Mouse (Mus musculus) neural tube, embryonic 12.5 days (tissue): Measurements from ENCODE around the gene Sost. TPM values are rescaled to one million over a fixed set of nuclear protein-coding genes. Genes with fewer than 3 reads are reported as not detected.
A peak's percentile ranks its signal among the peaks of the same experiment; 100 is the strongest.

Source experiments
- ATAC-seq: fragments of 200-750 bp; cut with Nextera tagmentation; 2 replicates; pipeline ENCODE4 v1.8.0; 2017; ENCODE audit warnings: low read depth, mild to moderate bottlenecking, moderate TSS enrichment, moderate library complexity; ENCODE audit not compliant: low FRiP score
- H3K27ac ChIP-seq: fragments of 300-500 bp; sonication (generic); 2 replicates; pipeline ENCODE4 v1.5.1; 2016
- H3K27me3 ChIP-seq: fragments of 300-500 bp; sonication (generic); replicated peaks from 2 replicates; pipeline ENCODE4 v1.6.1; 2016; ENCODE audit warnings: mild to moderate bottlenecking
- H3K36me3 ChIP-seq: fragments of 300-500 bp; sonication (generic); 2 replicates; pipeline ENCODE4 v1.6.1; 2016; ENCODE audit warnings: mild to moderate bottlenecking
- H3K4me1 ChIP-seq: fragments of 300-500 bp; sonication (generic); 2 replicates; pipeline ENCODE4 v1.6.1; 2016
- H3K4me2 ChIP-seq: fragments of 300-500 bp; sonication (generic); replicated peaks from 2 replicates; pipeline ENCODE4 v1.6.1; 2016; ENCODE audit warnings: mild to moderate bottlenecking
- H3K4me3 ChIP-seq: fragments of 300-500 bp; sonication (generic); 2 replicates; pipeline ENCODE4 v1.5.1; 2016
- H3K9ac ChIP-seq: fragments of 300-500 bp; sonication (generic); 2 replicates; pipeline ENCODE4 v1.6.1; 2016; ENCODE audit warnings: mild to moderate bottlenecking
- H3K9me3 ChIP-seq: fragments of 300-500 bp; sonication (generic); 2 replicates; pipeline ENCODE4 v1.6.1; 2016; ENCODE audit warnings: mild to moderate bottlenecking
- WGBS: fragments of 180-500 bp; shearing (Covaris S2); methylation state at CpG from one replicate; pipeline ENCODE4 v1.1.7; 2016; 5-methylcytosine and 5-hydroxymethylcytosine counted together
- polyA plus RNA-seq: library from polyadenylated mRNA; unstranded; fragments of >200 nt; fragmentation: Nextera tagmentation; extraction: Ambion mirVana; gene quantifications from 2 replicates; pipeline ENCODE4 v1.2.1, GENCODE M21; 2016

The Sost gene
- polyA plus RNA-seq, 1 experiment from 2014 or later: 0.20 TPM

DNA sequence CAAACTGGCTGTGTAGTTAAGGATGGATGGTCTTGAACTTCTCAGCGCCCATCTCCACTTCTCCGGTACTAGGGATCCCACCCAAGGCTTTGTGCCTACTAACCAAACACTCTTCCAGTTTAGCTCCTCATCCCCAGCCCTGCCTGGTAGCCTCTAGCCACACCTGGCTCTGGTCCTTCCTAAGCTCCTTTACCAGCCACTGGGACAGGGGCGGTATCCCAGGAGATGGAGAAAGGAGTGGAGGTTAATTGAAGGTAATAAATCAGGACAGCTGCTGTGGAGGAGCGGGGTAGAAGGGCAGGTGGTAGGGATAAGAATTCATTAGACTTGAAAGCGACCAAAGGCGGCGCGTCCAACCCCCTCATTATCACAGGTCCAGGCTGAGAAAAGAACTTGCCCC, 2.2 kb downstream of the Sost start:
- Histone ChIP-seq H3K4me2 (peak overlapping the region; percentile 91), H3K27me3 (peaks cover 73% of the 10 kb centered on the region)
- peak; percentile 37; the same call in 1 of the 2 replicates for ATAC-seq

DNA sequence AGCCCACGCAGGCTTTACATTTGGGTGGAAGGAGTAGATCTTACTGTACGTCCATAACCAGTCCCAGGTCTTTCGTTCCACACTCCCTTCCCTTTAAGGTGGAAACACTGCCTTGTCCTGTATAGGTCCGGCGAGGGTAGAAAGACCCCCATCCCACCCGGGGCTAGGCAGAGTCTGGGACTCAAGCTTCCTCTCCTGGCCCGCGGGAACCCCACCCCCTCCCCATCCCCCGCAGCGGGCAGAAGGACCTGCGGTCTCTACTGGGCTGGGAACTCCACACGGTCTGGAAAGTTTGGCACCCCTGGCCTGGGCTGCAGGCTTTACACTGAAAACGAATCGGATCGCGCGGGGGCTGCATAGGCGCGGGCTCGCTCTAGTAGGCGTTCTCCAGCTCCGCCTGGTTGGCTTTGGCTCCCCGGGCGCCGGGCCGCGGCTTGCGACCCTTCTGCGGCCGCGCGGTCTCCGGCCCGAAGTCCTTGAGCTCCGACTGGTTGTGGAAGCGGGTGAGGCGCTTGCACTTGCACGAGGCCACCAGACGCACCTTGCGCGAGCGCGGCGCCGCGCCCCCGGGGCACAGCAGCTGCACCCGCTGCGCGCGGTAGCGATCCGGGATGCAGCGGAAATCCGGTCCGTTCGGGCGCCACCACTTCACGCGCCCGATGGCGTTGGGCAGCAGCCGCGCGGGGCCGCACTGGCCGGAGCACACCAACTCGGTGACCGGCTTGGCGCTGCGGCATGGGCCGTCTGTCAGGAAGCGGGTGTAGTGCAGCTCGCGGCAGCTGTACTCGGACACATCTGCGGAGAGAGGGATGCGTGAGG, 3.1 kb downstream of the Sost start:
- peak overlapping the region; percentile 69 for H3K9ac ChIP-seq
- peak overlapping the region; percentile 48 for H3K4me3 ChIP-seq
- H3K27ac ChIP-seq: no peak overlapping the region; the same call in 1 of the 2 replicates
- peaks cover 49% of the 10 kb centered on the region for H3K4me1 ChIP-seq
- peak; percentile 30; the same call in 1 of the 2 replicates for ATAC-seq
- H3K27me3 ChIP-seq: peaks cover 75% of the 10 kb centered on the region
- H3K36me3 ChIP-seq: no peaks in the 10 kb centered on the region
- H3K9me3 ChIP-seq: no peaks in the 10 kb centered on the region
- WGBS: under 1% methylated on average over 78 of the region's 78 CpGs
- H3K4me2 ChIP-seq: peak overlapping the region; percentile 91

More for the DNA sequence above, 2.2 kb downstream of the Sost start:
- Histone ChIP-seq H3K4me1 (peaks cover 50% of the 10 kb centered on the region), H3K4me3 (no peak overlapping the region), H3K9ac (peak overlapping the region; percentile 69; the same call in 1 of the 2 replicates), H3K36me3 (no peaks in the 10 kb centered on the region), H3K27ac (no peak overlapping the region), H3K9me3 (no peaks in the 10 kb centered on the region)
- WGBS: 2% methylated on average over 8 of the region's 8 CpGs

DNA sequence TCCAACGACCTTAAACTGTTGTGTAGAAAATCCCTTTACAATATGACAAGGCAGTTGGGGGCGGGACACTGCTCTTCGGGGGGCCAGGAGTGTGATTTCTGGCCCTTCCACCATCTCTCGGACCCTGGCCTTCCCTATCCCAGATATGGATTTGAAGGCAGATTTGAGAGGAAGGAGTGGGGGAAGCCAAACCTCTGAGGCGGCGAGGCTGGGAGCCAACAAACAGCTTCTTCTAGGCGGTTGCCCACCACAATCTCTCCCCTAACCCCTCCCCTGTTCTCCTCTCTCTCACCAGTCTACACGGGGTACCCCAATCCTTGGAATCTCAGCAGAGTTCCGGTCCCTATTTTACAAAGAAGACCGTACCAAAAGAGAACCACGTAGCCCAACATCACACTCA, 3.8 kb downstream of the Sost start:
- H3K9ac ChIP-seq: no peak overlapping the region
- peak overlapping the region; percentile 91 for H3K4me2 ChIP-seq
- peaks cover 43% of the 10 kb centered on the region for H3K4me1 ChIP-seq
- 2% methylated on average over 11 of the region's 11 CpGs for WGBS
- no peak overlapping the region for H3K4me3 ChIP-seq
- H3K27ac ChIP-seq: no peak overlapping the region
- H3K36me3 ChIP-seq: no peaks in the 10 kb centered on the region
- peaks cover 78% of the 10 kb centered on the region for H3K27me3 ChIP-seq
- no peaks in the 10 kb centered on the region for H3K9me3 ChIP-seq
- no peak for ATAC-seq

DNA sequence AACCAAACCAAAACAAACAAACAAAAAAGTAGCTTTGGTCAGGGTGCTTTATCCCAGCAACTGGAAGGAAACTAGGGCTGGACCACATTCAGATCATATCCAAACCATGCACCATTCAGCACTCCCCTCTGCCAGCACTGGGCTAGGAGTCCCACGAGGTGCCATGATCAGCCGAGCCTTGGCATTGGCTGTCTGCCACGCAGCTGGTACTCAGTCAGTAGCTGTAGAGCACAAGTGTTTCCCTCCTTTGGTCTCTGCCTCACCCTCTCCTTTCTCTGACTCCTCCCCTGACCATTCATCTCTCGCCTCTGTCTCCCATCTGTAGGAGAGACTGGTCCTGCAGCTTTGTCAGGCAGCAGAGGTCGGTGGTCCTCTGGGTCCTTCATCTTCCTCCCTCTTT, 9.3 kb downstream of the Sost start:
- H3K27ac ChIP-seq: no peak overlapping the region
- H3K4me2 ChIP-seq: no peak overlapping the region
- no peaks in the 10 kb centered on the region for H3K9me3 ChIP-seq
- no peak for ATAC-seq
- no peak overlapping the region for H3K9ac ChIP-seq
- no peak overlapping the region for H3K4me3 ChIP-seq
- H3K36me3 ChIP-seq: no peaks in the 10 kb centered on the region
- peaks cover 24% of the 10 kb centered on the region for H3K27me3 ChIP-seq
- WGBS: 65% methylated on average over 5 of the region's 5 CpGs
- H3K4me1 ChIP-seq: peaks cover 8% of the 10 kb centered on the region

GRCm38 (mm10) chr11:101953441-101953840, 13.4 kb downstream of the Sost start:
- Histone ChIP-seq H3K27ac (no peak overlapping the region), H3K36me3 (no peaks in the 10 kb centered on the region), H3K4me3 (no peak overlapping the region), H3K9ac (no peak overlapping the region), H3K27me3 (peaks cover 8% of the 10 kb centered on the region; the same call in 1 of the 2 replicates), H3K9me3 (no peaks in the 10 kb centered on the region), H3K4me2 (no peak overlapping the region), H3K4me1 (peaks cover 12% of the 10 kb centered on the region)
- 76% methylated on average over 4 of the region's 4 CpGs for WGBS
- no peak for ATAC-seq

DNA sequence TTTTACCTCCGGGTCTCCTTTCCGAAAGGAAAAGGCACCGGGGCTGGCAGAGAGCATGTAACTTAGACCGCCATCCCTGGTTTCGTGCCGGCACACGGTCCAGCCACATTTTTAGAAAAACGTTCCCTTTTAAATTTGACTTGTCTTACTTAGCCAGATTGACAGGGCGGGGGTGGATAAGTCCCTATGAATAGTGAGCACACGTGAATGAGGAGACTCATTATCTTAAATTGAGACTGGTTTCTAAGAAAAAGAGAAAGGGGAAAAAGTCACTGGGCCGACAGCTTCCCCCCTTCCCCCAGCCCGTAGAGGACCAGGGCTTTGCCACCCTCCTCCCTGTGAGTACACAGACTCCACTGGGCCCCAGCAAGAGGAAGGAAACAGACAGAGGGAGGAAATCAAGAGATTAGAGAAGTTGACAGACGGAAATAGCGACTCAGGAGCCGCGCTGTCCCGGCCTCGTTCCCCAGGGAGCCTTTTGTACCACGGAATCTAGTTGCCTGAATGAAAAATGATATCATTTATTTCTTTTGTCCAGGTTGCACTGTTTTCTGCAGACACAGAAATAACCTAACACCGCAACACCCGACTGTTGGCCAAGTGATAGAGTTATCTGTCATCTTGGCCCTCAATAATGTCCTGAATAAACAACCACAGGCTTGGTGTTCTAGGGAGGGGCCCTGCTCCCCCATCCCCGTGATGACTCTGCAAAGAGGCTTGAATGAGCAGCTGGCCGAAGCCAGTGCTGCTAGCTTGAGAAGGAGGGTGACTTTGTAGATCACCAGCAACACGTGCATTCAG, 14.1 kb downstream of the Sost start:
- Histone ChIP-seq H3K9me3 (no peaks in the 10 kb centered on the region), H3K36me3 (no peaks in the 10 kb centered on the region), H3K4me1 (peaks cover 12% of the 10 kb centered on the region), H3K4me2 (peak overlapping the region; percentile 28), H3K27me3 (peaks cover 5% of the 10 kb centered on the region; the same call in 1 of the 2 replicates), H3K4me3 (no peak overlapping the region), H3K27ac (no peak overlapping the region), H3K9ac (no peak overlapping the region)
- 34% methylated on average over 24 of the region's 24 CpGs for WGBS
- ATAC-seq: no peak

DNA sequence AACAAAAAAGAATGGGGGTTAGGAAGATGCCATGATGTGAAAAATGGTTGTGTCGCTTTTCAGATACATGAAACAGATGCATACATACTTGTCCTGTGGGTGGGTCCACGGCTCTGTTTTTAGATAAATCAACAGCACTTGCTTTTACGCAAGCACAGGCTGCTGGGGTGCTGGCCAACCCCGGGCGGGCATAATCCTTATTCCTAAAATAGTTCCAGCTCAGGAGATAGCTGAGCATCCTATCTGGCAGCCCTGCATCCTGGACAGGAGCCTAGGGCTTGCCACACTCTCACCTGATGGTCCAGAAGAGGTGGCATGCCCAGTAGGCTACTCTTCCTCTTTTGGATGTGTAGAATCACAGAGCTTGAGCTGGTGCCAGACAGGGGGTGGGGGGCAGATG, 16.8 kb downstream of the Sost start:
- Histone ChIP-seq H3K4me2 (no peak overlapping the region), H3K36me3 (no peaks in the 10 kb centered on the region), H3K27me3 (peaks cover 5% of the 10 kb centered on the region; the same call in 1 of the 2 replicates), H3K9ac (no peak overlapping the region), H3K4me1 (peaks cover 12% of the 10 kb centered on the region), H3K9me3 (no peaks in the 10 kb centered on the region), H3K4me3 (no peak overlapping the region), H3K27ac (no peak overlapping the region)
- WGBS: 89% methylated on average over 5 of the region's 5 CpGs
- no peak for ATAC-seq

GRCm38 (mm10) chr11:101946525-101946924, 20.3 kb downstream of the Sost start:
- WGBS: 21% methylated on average over 5 of the region's 5 CpGs
- H3K36me3 ChIP-seq: no peaks in the 10 kb centered on the region
- H3K27me3 ChIP-seq: peaks cover 5% of the 10 kb centered on the region; the same call in 1 of the 2 replicates
- H3K4me2 ChIP-seq: no peak overlapping the region
- H3K4me3 ChIP-seq: no peak overlapping the region
- no peaks in the 10 kb centered on the region for H3K4me1 ChIP-seq
- H3K9ac ChIP-seq: no peak overlapping the region
- H3K9me3 ChIP-seq: no peaks in the 10 kb centered on the region
- H3K27ac ChIP-seq: no peak overlapping the region
- no peak; the same call in 1 of the 2 replicates for ATAC-seq

GRCm38 (mm10) chr11:101943055-101943454, 23.8 kb downstream of the Sost start:
- H3K4me1 ChIP-seq: no peaks in the 10 kb centered on the region
- ATAC-seq: no peak
- H3K4me2 ChIP-seq: no peak overlapping the region
- 33% methylated on average over 3 of the region's 3 CpGs for WGBS
- H3K36me3 ChIP-seq: no peaks in the 10 kb centered on the region
- H3K27me3 ChIP-seq: peaks cover 1% of the 10 kb centered on the region; the same call in 1 of the 2 replicates
- no peaks in the 10 kb centered on the region for H3K9me3 ChIP-seq
- H3K4me3 ChIP-seq: no peak overlapping the region
- no peak overlapping the region for H3K27ac ChIP-seq
- H3K9ac ChIP-seq: no peak overlapping the region

GRCm38 (mm10) chr11:101937108-101937507, 29.7 kb downstream of the Sost start:
- Histone ChIP-seq H3K4me2 (peak overlapping the region; percentile 70), H3K9me3 (no peaks in the 10 kb centered on the region), H3K4me1 (peaks cover 16% of the 10 kb centered on the region), H3K27ac (no peak overlapping the region; the same call in 1 of the 2 replicates), H3K4me3 (peak overlapping the region; percentile 35), H3K36me3 (no peaks in the 10 kb centered on the region), H3K27me3 (peaks cover 10% of the 10 kb centered on the region), H3K9ac (peak overlapping the region; percentile 52)
- ATAC-seq: peak; percentile 50; the same call in 1 of the 2 replicates
- under 1% methylated on average over 32 of the region's 32 CpGs for WGBS

DNA sequence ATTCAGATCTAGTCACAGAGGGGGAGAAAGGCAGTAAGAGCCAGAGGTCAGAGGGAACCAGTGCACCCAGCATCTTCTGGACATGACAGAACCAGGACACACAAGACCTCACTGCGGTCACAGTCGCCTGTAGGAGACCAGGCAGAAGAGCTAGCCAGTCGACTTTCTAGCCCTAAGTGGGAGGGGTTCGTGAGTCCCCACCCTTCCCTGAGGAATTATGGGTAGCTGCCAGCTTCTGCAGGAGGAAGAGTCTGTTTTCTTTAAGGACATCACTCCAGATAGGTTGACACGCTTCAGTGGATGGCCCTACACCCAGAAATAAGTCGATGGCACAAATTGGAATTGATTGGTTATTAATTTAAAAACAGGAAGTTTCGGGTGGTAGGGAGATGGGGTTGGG, 30.4 kb downstream of the Sost start:
- no peak overlapping the region for H3K27ac ChIP-seq
- WGBS: 19% methylated on average over 7 of the region's 7 CpGs
- peak overlapping the region; percentile 70 for H3K4me2 ChIP-seq
- H3K27me3 ChIP-seq: peaks cover 10% of the 10 kb centered on the region
- H3K9ac ChIP-seq: no peak overlapping the region
- no peak overlapping the region for H3K4me3 ChIP-seq
- peaks cover 16% of the 10 kb centered on the region for H3K4me1 ChIP-seq
- H3K36me3 ChIP-seq: no peaks in the 10 kb centered on the region
- H3K9me3 ChIP-seq: no peaks in the 10 kb centered on the region
- ATAC-seq: no peak

GRCm38 (mm10) chr11:101935743-101936142, 31.1 kb downstream of the Sost start:
- WGBS: 52% methylated on average over 3 of the region's 3 CpGs
- H3K9ac ChIP-seq: no peak overlapping the region

More at GRCm38 (mm10) chr11:101935743-101936142, 31.1 kb downstream of the Sost start:
- peaks cover 10% of the 10 kb centered on the region for H3K27me3 ChIP-seq
- H3K9me3 ChIP-seq: no peaks in the 10 kb centered on the region
- H3K4me2 ChIP-seq: no peak overlapping the region
- peaks cover 16% of the 10 kb centered on the region for H3K4me1 ChIP-seq
- no peaks in the 10 kb centered on the region for H3K36me3 ChIP-seq
- no peak for ATAC-seq
- no peak overlapping the region for H3K4me3 ChIP-seq
- no peak overlapping the region for H3K27ac ChIP-seq
